Mouse (Mus musculus) brain, embryonic 14.5 days (tissue): ENCODE results near the gene Ptprk.

Source experiments
- CTCF ChIP-seq: fragments of 200-500 bp; IDR thresholded peaks from 2 replicates; pipeline ENCODE4 v1.5.1; 2012; ENCODE audit warnings: inconsistent platforms, mild to moderate bottlenecking, moderate library complexity, borderline replicate concordance; ENCODE audit not compliant: insufficient read depth, insufficient read length; ENCODE audit errors: extremely low read depth
- POLR2A ChIP-seq: fragments of 200-500 bp; IDR thresholded peaks from 2 replicates; pipeline ENCODE4 v1.6.1; 2012; ENCODE audit warnings: mild to moderate bottlenecking, inconsistent platforms, borderline replicate concordance; ENCODE audit not compliant: poor library complexity, insufficient read depth, insufficient read length, severe bottlenecking; ENCODE audit errors: extremely low read depth

DNA sequence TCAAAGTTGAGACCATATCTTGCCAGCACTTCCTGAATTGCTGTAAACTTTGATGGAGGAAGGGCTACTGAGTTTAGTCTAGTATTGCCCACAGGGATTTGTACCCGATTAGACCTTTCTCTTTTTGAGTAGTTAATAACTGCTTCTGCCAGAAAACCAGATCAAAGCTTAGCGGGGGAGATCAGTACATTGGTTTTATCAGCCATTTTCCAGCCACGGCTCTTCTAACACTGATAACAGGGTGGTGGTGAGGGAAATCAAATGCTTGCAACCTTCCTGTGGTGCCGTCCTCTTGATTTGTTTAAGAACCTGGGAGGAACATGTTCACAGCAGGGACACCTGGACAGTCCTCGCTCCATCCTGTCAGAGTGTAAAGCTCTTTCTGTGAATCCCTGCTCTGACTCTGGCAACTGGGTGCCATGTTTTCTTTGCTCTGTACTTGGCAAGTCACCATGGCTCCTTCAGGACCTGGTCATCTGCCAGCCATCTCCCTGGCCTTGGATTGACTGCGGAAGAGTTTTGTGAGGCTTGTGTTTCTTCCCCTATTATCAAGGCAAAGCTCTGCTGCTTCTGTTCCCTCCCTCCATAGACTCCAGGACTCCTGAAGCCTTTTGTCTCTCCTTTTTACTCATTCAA, 231.9 kb downstream of the Ptprk start:
- TF ChIP-seq CTCF (no peak), POLR2A (no peak)
